Mouse (Mus musculus) left cerebral cortex, adult 11 months (tissue): Measurements from ENCODE around the gene Plscr2.
"Not testable (repeated sequence)": the region's sequence is repeated elsewhere in the genome, so short reads cannot be mapped to it uniquely, and the experiment has no call there.

Experiments used
- DNase-seq: peaks from one replicate; pipeline ENCODE4 v3.0.0; 2022; ENCODE audit warnings: low spot score

Gene Plscr2

DNA sequence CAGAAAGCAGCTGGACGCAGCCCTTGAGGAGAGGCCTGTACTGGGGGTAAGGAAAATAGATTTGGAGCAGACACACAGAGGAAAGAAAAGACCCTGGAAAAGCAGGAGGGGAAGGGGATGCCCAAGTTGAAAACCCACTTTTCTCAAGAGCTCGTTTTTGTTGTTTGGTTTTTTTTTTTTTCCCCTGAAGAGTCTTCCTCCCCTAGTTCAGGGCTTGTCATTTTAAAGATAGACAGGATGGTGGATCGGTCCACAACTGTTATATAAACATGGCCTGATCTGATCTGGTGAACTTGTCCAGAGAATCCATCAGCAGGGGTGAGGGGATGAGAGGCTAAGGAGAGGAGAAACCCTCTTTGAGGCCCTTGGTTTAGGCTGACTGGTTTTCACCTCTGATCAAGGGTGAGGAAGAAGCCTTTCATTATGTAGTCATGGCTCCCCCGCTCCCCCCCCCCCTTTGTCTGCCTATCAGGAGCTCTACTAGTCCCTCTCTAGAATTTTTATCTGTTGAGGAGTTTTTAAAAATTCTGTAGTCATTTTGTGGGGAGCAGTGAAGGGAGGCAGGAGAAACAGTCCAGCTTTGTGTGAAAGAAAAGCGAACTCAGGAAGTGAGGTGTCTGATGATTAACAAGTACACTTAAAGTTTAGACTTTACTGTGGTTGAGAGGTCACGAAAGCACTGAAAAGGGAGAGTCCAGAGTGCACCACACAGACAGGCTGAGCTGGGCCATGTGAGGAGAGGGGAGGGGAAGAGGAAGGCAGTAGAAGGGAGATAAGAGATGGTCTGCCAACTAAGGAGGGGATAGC, 1.2 kb upstream of the Plscr2 start:
- no peak for DNase-seq

DNA sequence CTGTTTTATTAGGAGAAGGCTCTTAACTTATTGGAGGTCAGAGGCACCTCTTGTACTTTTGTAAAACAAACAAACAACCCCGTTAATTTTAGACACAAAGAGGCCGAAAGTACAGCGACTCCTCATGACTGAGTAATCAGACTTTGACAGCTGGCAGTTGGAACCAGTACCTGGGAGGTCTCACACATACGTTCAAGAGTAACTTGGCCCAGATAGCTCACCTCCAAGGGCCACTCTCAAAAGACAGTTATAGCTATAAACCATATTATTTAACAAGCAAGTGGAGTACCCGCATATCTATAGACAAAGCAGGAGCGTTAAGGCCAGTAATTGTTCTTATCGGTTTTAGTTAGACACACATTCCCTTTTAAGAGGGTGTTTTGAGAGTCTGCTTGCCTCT, 958 bp downstream of the Plscr2 start:
- DNase-seq, result no peak

GRCm38 (mm10) chr9:92280048-92280447, 4.6 kb downstream of the Plscr2 start:
- DNase-seq, result no peak

DNA sequence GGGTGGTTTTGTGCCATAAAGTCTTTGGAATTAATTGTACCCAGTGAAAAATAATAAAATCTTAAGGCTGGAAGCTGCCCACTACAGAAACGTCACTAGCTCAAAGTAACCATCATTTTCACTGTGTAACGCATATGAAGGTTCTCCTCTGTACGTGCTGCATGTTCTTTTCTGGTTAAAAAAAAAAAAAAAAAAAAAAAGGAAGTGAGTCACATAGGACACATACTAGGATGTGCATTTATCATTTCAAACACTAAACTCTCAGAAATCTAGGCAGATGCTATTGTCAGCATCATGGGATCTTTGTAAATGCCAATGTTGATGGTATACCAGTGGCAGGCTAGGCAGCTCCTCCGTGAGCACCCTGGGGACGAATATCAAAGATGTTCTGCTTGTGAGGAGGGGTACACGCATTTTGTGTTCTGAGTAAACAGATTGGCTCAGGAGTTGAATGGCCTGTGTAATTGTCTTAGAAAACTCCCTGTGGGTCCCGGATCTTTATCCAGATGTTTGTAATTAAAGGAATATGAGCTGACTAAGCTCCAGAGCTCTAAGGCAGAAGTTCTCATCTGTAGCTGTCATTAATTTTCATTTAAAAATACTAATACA, 7.3 kb downstream of the Plscr2 start:
- no peak for DNase-seq

- no peak for DNase-seq
These were observed 14.3 kb downstream of the Plscr2 start for GRCm38 (mm10) chr9:92289675-92290074.

GRCm38 (mm10) chr9:92292169-92292568, 16.8 kb downstream of the Plscr2 start:
- DNase-seq, result no peak

- no peak for DNase-seq
These were observed 17.5 kb downstream of the Plscr2 start for GRCm38 (mm10) chr9:92292922-92293321.

- DNase-seq, result no peak
These were observed 18.5 kb downstream of the Plscr2 start for GRCm38 (mm10) chr9:92293560-92294548.

DNA sequence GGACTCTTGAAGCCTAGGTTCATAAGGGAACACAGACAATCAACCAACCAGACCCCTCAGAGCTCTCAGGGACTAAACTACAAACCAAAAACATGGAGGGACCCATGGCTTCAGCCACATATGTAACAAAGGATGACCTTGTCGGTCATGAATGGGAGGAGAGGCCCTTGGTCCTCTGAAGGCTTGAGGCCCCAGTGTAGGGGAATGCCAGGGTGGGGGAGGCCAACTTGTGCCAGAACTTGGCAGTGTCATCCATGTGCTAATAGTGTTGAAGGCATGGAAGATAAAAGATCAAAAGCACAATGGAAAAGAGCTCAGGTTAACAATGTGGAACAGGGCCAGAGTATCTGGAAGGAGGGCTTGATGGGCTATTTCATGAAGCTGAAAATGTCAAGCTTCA, 22.9 kb downstream of the Plscr2 start:
- no peak for DNase-seq

GRCm38 (mm10) chr9:92301213-92301612, 25.8 kb downstream of the Plscr2 start:
- DNase-seq, result no peak

GRCm38 (mm10) chr9:92305075-92305474, 29.7 kb downstream of the Plscr2 start:
- DNase-seq, result no peak

DNA sequence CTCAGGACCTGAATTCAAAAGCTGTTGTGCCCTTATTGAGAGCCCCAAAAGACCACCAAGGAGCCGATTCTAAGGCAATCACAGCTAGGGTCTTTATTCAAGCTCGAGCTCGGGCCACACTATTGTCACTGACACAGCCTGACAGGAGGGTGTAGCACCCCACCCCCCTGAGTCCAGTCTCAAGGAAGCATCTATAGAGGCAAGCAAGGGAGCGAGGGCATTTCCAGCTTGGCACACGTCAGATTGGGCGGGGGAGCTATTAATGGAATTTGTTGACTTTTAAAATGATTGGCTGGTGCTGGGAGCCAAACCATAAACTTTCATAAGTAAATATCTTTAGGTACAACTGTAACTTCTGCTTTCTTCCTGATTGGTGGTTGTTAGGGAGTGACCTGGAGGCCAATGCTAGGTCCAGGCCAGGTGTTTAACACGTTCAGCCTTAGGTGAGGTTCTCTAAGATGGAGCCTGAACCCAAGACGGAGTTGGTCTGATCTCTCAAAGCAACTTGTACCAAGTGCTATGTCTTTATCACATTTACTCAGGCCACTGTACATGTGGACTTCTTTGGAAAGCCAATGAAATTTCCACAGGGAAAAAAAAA, 30.3 kb downstream of the Plscr2 start:
- no peak for DNase-seq

DNA sequence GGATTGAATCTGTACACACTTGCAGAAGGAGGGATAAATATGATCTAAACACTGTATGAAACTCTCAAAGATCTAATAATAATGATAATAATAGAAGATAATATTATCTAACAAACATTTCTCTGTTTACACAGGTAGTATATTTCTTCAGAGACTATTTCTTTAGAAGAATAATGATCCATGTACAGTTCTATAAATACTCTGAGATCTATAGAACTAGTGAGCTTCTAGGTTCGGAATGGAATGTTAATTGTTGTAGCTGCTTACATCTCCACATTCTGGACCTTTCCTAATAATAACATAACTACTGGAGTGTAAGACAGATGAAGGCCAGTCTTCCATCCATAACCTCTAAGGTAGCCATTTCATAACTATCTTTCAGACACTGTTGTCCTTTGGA, 33.7 kb downstream of the Plscr2 start, which contains the start of gene 1700057G04Rik:
Gene 1700057G04Rik (plus strand): TSS at position 301 of the 400 bp plus-strand sequence.
- no peak for DNase-seq

DNA sequence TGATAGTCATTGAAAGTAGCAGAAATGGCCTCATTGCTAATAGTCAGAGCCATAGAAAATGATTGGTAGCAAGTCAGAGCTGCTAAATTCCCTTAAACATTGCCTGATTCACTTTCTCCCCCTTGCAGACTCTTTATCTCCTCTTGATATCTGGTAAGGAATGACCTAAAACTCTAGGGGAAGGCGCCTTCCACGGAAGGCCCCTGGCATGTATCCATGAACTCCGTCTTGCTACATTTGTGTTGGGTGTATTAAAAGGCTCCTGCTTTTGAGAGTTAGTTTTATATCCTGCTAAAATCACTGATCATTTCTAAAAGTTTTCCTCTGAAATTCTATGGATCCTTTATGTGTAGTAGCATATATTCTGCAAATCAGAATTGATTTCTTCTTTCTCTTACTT, 41.4 kb downstream of the Plscr2 start:
- DNase-seq, result no peak

DNA sequence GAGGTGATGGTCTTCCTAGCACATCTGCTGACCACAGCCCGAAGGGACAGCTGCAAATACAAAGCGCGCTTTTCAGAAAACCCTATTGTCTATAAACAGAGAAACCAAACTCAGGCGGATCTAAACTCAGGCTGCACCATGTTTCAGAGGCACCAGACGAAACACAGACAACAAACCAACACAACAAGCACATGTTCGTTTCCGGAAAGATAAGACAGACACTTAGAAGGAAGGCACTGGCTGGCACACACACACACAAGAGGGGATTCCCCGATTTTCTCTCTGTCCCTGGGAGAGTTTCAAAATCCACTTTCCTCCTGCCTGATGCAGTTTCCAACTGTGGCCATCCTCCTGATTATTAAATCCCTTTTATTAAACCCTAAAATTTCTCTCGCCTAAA, 50.5 kb downstream of the Plscr2 start:
- not testable (repeated sequence) for DNase-seq

GRCm38 (mm10) chr9:92326813-92327212, 51.4 kb downstream of the Plscr2 start:
- no peak for DNase-seq

- DNase-seq, result no peak
These were observed 56.0 kb downstream of the Plscr2 start for GRCm38 (mm10) chr9:92331383-92331782.

DNA sequence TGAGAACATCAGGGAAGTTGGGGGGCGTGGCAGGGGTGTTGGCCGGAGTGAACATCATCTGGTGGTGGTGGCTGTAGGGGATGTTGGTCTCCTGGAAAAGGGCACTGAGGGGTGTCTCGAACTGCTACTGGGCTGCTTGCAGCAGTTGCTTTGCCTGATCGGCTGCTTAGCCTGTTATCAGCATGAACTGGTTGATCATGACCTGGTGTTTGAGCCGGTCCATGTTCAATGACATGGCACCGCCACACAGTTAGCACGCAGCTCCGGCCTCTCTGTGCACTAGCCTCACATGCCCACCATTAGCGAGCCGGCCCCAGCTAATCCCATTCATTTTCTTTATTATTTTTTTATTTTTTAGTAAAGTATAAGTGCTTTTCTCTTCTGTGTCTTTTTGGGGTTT, 59.4 kb downstream of the Plscr2 start:
- DNase-seq, result no peak

- DNase-seq, result no peak
These were observed 59.9 kb downstream of the Plscr2 start for GRCm38 (mm10) chr9:92335277-92335818.

GRCm38 (mm10) chr9:92337063-92337462, 61.7 kb downstream of the Plscr2 start:
- no peak for DNase-seq

DNA sequence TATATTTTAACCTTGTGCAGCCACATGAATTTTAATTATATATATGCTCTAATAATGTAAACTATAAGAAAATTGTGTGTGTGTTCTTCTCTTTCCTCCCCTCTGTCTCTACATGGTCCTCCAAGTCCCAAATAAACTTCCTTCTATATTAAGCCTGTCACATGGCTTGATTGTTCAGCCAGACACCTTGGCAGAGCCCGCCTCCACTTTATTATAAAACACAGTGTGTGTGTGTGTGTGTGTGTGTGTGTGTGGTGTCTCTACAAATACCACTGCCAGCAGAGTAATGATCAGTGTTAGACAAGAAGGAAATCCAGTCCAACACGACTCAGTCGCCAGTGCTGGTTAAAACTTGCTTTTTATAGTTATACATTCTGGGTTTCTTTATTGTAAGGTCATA, 62.3 kb downstream of the Plscr2 start:
- no peak for DNase-seq

DNA sequence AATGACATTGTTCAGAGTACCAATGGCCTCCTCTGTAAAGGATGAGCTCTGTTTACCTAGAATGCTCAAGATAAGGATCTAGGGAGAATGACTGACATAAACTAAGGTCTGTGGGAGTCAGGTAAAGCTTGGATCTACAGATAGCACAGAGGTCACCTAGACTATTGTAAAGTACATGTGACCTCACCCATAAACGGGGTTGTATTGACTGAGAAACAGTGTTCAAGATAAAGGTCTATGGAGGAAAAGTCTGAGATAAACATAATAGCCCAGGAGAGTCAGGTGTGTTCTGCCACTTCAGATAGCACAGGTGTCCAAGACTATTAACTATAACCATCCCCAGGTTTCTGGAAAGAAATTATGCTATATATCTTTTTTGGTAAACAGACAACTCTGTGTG, 63.6 kb downstream of the Plscr2 start:
- DNase-seq, result no peak
